Mouse (Mus musculus) hindbrain, embryonic 16.5 days (tissue): ENCODE results near the gene Acsbg2. TPM values are rescaled to one million over a fixed set of nuclear protein-coding genes. Genes with fewer than 3 reads are reported as not detected.
A peak's percentile ranks its signal among the peaks of the same experiment; 100 is the strongest.

ENCODE experiments used
- ATAC-seq: fragments of 200-750 bp; cut with Nextera tagmentation; 2 replicates; pipeline ENCODE4 v1.8.0; 2017; ENCODE audit warnings: moderate TSS enrichment, moderate library complexity
- H3K27ac ChIP-seq: fragments of 300-500 bp; sonication (generic); 2 replicates; pipeline ENCODE4 v1.5.1; 2014; ENCODE audit warnings: low read depth, mild to moderate bottlenecking, control low read depth, low read length, moderate library complexity
- H3K27me3 ChIP-seq: fragments of 300-500 bp; sonication (generic); replicated peaks from 2 replicates; pipeline ENCODE4 v1.6.1; 2014; ENCODE audit warnings: low read length; ENCODE audit not compliant: control insufficient read depth, insufficient read depth
- H3K36me3 ChIP-seq: fragments of 300-500 bp; sonication (generic); 2 replicates; pipeline ENCODE4 v1.6.1; 2014; ENCODE audit warnings: mild to moderate bottlenecking, low read length, moderate library complexity, mixed read lengths; ENCODE audit not compliant: control insufficient read depth, insufficient read depth
- H3K4me1 ChIP-seq: fragments of 300-500 bp; sonication (generic); 2 replicates; pipeline ENCODE4 v1.6.1; 2014; ENCODE audit warnings: low read depth, low read length; ENCODE audit not compliant: control insufficient read depth, insufficient read depth
- H3K4me2 ChIP-seq: fragments of 300-500 bp; sonication (generic); 2 replicates; pipeline ENCODE4 v1.6.1; 2014; ENCODE audit warnings: mild to moderate bottlenecking, low read length, control low read depth, moderate library complexity
- H3K4me3 ChIP-seq: fragments of 300-500 bp; sonication (generic); 2 replicates; pipeline ENCODE4 v1.5.1; 2014; ENCODE audit warnings: mild to moderate bottlenecking, low read length, control low read depth, moderate library complexity
- H3K9ac ChIP-seq: fragments of 300-500 bp; sonication (generic); 2 replicates; pipeline ENCODE4 v1.6.1; 2014; ENCODE audit warnings: low read depth, mild to moderate bottlenecking, control low read depth, low read length, moderate library complexity
- H3K9me3 ChIP-seq: fragments of 300-500 bp; sonication (generic); 2 replicates; pipeline ENCODE4 v1.6.1; 2014; ENCODE audit warnings: mild to moderate bottlenecking, low read length, moderate library complexity; ENCODE audit not compliant: control insufficient read depth
- WGBS: fragments of 180-500 bp; shearing (Covaris S2); extraction: QIAGEN DNeasy Blood & Tissue Kit; methylation state at CpG from one replicate; pipeline ENCODE4 v1.1.7; 2014; 5-methylcytosine and 5-hydroxymethylcytosine counted together
- polyA plus RNA-seq: library from polyadenylated mRNA; unstranded; fragments of >200 nt; fragmentation: Nextera tagmentation; extraction: Ambion mirVana; gene quantifications from 2 replicates; pipeline ENCODE4 v1.2.1, GENCODE M21; 2015

The Acsbg2 gene
- polyA plus RNA-seq, 1 experiment from 2014 or later = not detected

DNA sequence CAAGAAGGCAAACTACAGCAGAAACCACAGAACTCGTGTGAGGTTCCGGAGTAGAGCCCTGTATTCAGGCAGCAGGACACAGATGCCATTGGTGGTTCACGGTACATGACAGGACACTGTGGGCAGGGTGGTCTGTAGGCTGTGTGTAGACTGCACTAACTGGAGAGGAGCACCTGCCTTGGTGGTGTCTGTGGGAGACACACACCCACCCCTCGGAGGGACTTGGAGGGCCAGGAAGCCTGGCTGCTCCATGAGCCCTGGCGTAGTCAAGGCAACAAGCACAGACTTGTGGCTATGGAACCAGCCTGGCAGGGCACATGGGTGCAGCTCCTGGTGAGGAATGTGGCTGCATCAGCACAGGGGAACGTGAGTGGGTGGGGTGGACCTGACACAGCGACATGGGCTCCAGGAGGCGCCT lies 54.5 kb downstream of the Acsbg2 start:
- H3K27me3 ChIP-seq = no peaks in the 10 kb centered on the region
- H3K4me1 ChIP-seq = peaks cover 8% of the 10 kb centered on the region
- H3K36me3 ChIP-seq = no peaks in the 10 kb centered on the region
- H3K4me3 ChIP-seq = no peak overlapping the region
- H3K4me2 ChIP-seq = no peak overlapping the region
- peak; percentile 75 for ATAC-seq
- H3K9me3 ChIP-seq = no peaks in the 10 kb centered on the region
- WGBS = 64% methylated on average over 8 of the region's 8 CpGs
- H3K9ac ChIP-seq = no peak overlapping the region
- peak overlapping the region; percentile 70; the same call in 1 of the 2 replicates for H3K27ac ChIP-seq

DNA sequence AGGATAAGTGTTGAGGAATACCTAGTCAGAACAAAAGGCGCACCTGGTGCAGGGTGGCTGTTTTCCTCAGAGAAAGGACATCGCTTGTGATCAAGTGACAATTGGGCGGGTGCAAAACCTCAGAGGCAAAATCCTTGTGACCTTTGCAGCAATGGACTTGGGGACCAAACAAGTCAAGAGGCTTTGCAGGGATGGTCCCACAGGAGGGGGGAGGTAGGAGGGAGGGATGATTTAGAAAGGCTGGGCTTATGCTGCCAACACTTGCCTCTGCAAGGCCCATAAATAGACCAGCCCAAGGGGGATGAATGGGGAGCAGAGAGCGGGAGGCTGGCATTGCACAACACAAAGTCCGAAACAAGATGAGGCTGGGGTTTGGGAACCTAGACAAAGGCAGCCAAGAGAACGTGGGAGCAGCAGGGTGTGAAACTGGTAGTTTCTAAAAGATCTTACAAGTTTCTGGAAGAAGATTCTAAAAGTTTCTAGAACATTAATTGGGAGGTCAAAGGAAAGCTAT lies 55.2 kb downstream of the Acsbg2 start:
- H3K4me2 ChIP-seq = no peak overlapping the region
- H3K9ac ChIP-seq = no peak overlapping the region
- H3K36me3 ChIP-seq = no peaks in the 10 kb centered on the region
- no peaks in the 10 kb centered on the region for H3K27me3 ChIP-seq
- no peak overlapping the region; the same call in 1 of the 2 replicates for H3K27ac ChIP-seq
- ATAC-seq = no peak
- H3K9me3 ChIP-seq = no peaks in the 10 kb centered on the region
- H3K4me3 ChIP-seq = no peak overlapping the region
- peaks cover 12% of the 10 kb centered on the region for H3K4me1 ChIP-seq
- WGBS = 64% methylated on average over 6 of the region's 6 CpGs

DNA sequence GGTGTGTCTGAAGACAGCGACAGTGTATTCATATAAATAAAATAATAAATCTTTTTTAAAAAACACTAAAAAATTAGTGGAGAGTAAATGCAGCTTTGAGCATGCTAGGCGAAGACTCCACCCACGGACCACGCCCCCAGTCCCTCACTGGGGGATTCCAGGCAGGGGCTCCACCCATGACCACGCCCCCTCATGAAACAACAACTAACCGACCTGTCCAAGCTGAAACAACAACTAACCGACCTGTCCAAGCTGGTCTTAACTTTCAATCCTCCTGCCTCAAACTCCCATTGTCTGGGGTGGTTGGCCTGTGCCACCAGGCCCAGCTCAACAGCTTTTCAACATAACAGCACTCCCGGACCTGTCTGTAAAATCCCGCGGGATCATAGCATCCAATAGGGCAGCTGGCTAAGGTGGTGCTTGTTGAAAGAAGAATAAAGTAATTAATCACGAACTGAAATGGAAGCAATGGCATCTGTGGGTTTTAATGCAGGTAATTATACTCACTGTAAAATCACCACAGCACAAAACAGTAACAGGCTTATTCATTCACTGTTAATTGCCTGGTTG lies 56.1 kb downstream of the Acsbg2 start:
- no peak overlapping the region for H3K27ac ChIP-seq

DNA sequence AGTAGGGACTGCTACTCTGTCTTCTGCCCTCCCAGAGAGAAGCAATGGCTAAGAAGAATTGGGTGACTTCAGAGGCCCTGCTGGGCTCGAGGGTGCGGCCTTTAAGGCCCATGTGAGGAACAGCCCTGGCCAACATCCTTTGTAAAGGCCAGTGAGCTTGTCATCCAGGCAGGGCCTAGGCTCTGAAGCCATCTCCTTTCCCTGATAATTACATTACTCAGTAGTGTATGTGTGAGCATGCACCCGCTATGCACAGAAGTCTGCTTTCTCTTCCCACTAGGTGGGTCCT lies 59.2 kb downstream of the Acsbg2 start:
- ATAC-seq = 0 out of 2 replicates have a peak, but pooled peaks have one; percentile 0
- Histone ChIP-seq H3K4me1 (peaks cover 23% of the 10 kb centered on the region), H3K36me3 (no peaks in the 10 kb centered on the region), H3K9ac (no peak overlapping the region), H3K27me3 (no peaks in the 10 kb centered on the region), H3K4me3 (no peak overlapping the region), H3K9me3 (no peaks in the 10 kb centered on the region), H3K27ac (peak overlapping the region; percentile 65), H3K4me2 (0 out of 2 replicates have a peak overlapping the region, but pooled peaks have one; percentile 50)
- WGBS = 43% methylated on average over 3 of the region's 3 CpGs

More for the DNA sequence above, 56.1 kb downstream of the Acsbg2 start:
- Histone ChIP-seq H3K9ac (no peak overlapping the region), H3K4me2 (0 out of 2 replicates have a peak overlapping the region, but pooled peaks have one; percentile 10), H3K9me3 (no peaks in the 10 kb centered on the region), H3K36me3 (no peaks in the 10 kb centered on the region), H3K4me3 (no peak overlapping the region), H3K27me3 (no peaks in the 10 kb centered on the region), H3K4me1 (peaks cover 15% of the 10 kb centered on the region)
- no peak for ATAC-seq
- 37% methylated on average over 11 of the region's 11 CpGs for WGBS

DNA sequence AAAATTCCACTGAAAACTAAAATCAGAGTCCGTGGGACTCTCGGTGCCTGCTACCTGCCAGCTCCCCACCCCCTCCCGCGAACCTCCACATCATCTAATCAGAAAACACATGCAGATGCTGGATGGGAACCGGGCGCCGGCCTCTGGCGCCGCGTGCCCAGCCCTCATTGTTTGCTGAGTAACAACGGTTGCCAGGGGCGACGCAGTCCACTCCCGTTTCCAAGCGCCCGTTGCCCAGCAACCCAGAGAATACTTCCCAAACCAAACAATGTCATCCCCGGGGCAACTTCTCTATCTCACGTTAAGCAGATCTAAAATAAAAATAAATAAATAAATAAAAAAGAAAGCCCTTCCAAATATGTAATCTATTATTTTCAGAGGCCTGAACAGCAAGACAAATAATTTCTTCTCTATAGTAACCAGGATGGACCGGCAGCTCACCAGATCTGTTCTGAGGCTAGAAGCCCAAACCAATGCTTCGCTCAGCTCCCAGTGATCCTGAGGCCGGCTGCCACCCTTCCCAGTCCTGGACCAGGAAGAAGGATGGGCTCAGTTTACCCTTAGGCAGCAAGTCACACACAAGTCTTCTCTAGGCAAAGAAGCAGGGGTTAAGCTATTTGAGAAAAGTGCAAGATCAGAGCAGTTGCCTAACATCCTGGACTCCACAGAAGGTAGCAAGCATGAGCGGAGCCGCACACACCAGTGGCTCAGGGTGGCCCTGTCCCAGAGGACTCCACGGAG lies 59.8 kb downstream of the Acsbg2 start:
- peak overlapping the region; percentile 65 for H3K27ac ChIP-seq
- peaks cover 24% of the 10 kb centered on the region for H3K4me1 ChIP-seq
- peak overlapping the region; percentile 50 for H3K4me2 ChIP-seq
- no peaks in the 10 kb centered on the region for H3K36me3 ChIP-seq
- H3K9ac ChIP-seq = peak overlapping the region; percentile 51
- 7% methylated on average over 24 of the region's 24 CpGs for WGBS
- H3K9me3 ChIP-seq = no peaks in the 10 kb centered on the region
- no peaks in the 10 kb centered on the region for H3K27me3 ChIP-seq
- peak; percentile 72 for ATAC-seq
- H3K4me3 ChIP-seq = peak overlapping the region; percentile 15; the same call in 1 of the 2 replicates

DNA sequence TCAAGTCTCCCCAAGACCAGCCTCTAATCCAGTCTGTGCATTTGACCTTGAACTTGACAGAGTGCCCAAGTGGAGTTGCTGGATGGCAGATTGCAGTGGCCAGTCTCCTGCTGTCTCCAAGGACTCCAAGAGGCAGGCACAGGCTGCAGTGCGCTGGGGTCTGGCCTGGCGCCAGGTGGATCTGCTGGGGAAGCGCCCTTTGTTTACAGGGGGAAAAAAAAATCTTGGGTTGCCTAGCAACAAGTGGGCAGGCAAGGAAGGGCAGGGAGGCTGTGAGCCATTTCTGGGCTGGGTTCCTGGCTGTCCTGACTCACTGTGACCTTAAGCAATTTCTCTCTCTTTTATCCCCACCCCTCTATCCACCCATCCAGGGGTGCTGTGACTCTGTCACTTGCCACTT lies 64.0 kb downstream of the Acsbg2 start:
- Histone ChIP-seq H3K4me3 (no peak overlapping the region), H3K9ac (no peak overlapping the region), H3K27me3 (no peaks in the 10 kb centered on the region), H3K4me1 (peaks cover 20% of the 10 kb centered on the region), H3K4me2 (no peak overlapping the region), H3K36me3 (no peaks in the 10 kb centered on the region), H3K27ac (peak overlapping the region; percentile 68), H3K9me3 (no peaks in the 10 kb centered on the region)
- 4% methylated on average over 3 of the region's 3 CpGs for WGBS
- ATAC-seq = peak; percentile 76

DNA sequence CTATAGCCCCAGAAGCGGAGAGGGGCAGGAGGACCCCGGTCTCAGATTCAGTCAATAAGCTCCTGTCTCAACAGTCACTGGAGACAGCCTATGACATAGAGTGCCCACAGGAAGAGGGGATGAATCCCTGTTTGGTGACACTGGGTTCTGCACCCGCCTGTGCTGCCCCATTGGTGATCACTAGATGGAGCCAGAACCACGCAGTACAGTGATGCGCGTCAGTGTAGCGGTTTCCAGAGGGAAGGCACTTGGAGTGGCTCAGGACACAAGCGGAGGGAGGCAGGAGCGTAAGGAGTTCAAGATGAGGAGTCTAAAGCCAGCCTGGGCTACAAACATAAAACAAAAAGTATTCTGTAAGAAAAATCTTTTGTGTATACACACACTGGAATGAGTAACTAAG lies 65.7 kb downstream of the Acsbg2 start:
- H3K27me3 ChIP-seq = no peaks in the 10 kb centered on the region
- H3K9me3 ChIP-seq = no peaks in the 10 kb centered on the region
- H3K36me3 ChIP-seq = no peaks in the 10 kb centered on the region
- peak; percentile 77 for ATAC-seq
- H3K4me1 ChIP-seq = peaks cover 9% of the 10 kb centered on the region
- no peak overlapping the region for H3K4me2 ChIP-seq
- no peak overlapping the region for H3K27ac ChIP-seq
- H3K4me3 ChIP-seq = no peak overlapping the region
- 6% methylated on average over 9 of the region's 9 CpGs for WGBS
- H3K9ac ChIP-seq = no peak overlapping the region

DNA sequence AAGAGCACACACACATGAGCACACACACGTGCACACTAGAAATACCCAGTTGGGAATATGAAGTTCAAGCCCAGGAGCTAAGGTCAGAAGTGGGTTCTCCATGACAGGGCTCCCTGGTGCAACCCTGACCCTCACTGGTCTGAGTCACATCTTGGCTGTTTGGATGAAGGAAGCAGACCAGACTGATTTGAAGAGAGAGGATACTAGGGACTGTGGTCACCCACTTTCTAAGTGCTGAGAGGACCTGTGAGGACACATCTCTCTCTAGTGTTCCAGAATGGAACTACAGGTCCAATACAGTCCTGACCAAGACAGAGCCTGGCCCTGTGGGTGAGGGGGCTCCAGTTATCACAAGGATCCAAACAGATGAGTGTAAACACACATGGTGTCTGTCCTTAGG lies 68.5 kb downstream of the Acsbg2 start:
- no peak for ATAC-seq
- Histone ChIP-seq H3K27me3 (no peaks in the 10 kb centered on the region), H3K4me2 (no peak overlapping the region), H3K36me3 (no peaks in the 10 kb centered on the region), H3K4me1 (peaks cover 9% of the 10 kb centered on the region), H3K9me3 (no peaks in the 10 kb centered on the region), H3K9ac (no peak overlapping the region), H3K4me3 (no peak overlapping the region), H3K27ac (no peak overlapping the region)
- 100% methylated on average over 1 of the region's 1 CpGs for WGBS

DNA sequence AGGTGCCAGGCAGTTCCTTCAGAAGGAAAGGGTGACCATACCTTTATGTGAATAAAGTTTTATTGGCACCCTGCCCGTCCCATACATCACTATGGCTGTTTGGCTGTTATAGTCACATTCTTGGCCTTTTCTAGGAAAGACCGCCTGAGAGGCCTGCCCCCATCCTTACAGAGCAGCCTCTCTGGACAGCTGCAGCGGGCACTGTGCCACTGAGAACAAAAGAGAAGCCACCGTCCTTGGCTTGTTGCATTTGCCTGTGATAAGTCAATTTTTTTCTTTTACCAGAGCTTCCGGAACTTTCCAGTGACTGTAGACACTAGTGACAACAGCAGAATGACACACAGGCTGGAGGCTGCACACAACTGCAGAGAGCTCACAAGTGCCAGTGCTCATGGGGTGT lies 69.3 kb downstream of the Acsbg2 start:
- WGBS = 52% methylated on average over 5 of the region's 5 CpGs
- 0 out of 2 replicates have a peak overlapping the region, but pooled peaks have one; percentile 1 for H3K27ac ChIP-seq
- H3K4me1 ChIP-seq = peaks cover 1% of the 10 kb centered on the region; the same call in 1 of the 2 replicates
- ATAC-seq = 0 out of 2 replicates have a peak, but pooled peaks have one; percentile 20
- H3K9ac ChIP-seq = no peak overlapping the region
- no peaks in the 10 kb centered on the region for H3K27me3 ChIP-seq
- H3K36me3 ChIP-seq = no peaks in the 10 kb centered on the region
- H3K4me2 ChIP-seq = no peak overlapping the region
- H3K9me3 ChIP-seq = no peaks in the 10 kb centered on the region
- H3K4me3 ChIP-seq = no peak overlapping the region
